Mouse (Mus musculus) adrenal gland, adult 10 weeks (tissue): ENCODE results near the gene Prmt2. TPM values are rescaled to one million over a fixed set of nuclear protein-coding genes. Genes with fewer than 3 reads are reported as not detected.

Experiments
- polyA plus RNA-seq: library from polyadenylated mRNA; stranded (reverse); fragments of 350-450 nt; fragmentation: Illumina TruSeq; extraction: RNeasy Lipid Tissue Mini Kit (QIAGEN cat#74804); gene quantifications from one replicate; pipeline ENCODE4 v1.2.3, GENCODE M21; 2014; ENCODE audit warnings: low read depth, low replicate concordance

Gene Prmt2
- polyA plus RNA-seq = 3.8 TPM

DNA sequence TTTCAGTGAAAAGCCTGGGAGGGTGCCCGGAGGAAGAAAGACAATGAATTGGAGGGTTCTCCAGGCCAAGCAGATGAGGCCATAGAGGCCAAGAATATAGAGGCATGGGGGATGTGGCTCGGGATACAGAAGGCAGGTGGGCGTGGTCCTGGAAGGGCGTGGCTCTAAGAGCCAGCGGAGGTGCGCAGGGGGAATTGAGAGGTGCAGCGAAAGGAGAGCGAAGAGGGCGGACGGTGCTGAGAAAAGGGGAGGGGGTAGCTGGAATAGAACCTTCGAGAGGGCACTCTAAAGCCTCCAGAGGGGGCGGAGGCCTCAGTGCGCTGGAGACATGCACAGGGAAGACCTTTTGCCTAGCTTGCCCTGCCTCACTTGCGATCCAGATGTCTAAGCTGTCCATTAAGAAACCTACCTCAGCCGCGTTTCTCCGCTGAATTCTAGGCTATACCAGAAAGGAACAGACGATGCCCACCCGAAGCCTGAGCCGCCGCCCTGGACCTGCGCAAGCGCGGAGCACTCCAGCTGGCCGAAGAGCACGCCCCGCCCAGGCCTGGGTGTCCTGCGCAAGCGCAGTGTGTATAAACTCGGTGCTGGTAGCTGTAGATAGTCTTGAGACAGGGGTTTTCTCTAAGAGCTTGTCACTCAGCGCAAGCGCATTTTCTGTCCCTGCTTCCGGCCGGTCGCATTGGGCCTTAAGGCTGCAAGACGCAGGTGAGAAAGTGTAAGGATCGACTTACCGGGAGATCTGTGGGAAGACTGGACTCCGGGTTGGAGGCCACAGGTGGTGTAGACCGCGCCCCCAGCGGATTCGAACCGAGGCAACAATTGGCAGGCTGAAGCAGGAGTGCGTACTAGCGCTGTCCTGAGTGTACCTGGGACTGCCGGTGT is at the start of gene Prmt2:
Gene Prmt2 (minus strand): TSS at position 525 of the 885 bp plus-strand sequence.

DNA sequence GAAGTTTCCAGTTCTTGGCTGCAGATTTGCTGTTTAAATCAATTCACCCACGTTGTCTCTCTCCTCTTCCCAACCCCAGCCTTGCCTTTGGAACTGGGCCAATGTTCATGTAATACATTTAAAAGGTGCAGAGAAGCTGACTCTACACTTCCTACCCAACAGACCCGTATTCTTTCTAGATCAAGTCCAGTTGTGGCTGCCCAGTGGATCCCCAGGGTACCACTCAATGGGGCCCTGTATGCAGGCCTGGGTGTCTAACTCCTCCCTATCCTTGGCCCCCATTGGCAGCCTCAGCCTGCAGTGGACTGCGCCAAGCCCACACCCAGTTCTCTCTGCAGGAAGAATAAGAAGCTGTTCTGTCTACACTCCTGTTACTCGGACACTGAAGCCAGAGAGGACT is 15.9 kb upstream of the Prmt2 start, which contains the start of gene S100b:
Gene S100b (plus strand): TSS at position 318 of the 400 bp plus-strand sequence.

Other genes with a start within 250 kb of the Prmt2 start
- gene Zfp280b, start 205.2 kb downstream of the Prmt2 start, polyA plus RNA-seq = 7.5 TPM
- gene Slc5a4b, start 126.9 kb downstream of the Prmt2 start, polyA plus RNA-seq = not detected
- not detected for gene Slc5a4a, start 90.4 kb downstream of the Prmt2 start, polyA plus RNA-seq
- 1.5 TPM for gene S100b, start 16.0 kb upstream of the Prmt2 start, polyA plus RNA-seq
- gene Dip2a, start 107.4 kb upstream of the Prmt2 start, polyA plus RNA-seq = 13.4 TPM
- not detected for gene AC141477.1, start 202.6 kb upstream of the Prmt2 start, polyA plus RNA-seq
- 7.3 TPM for gene Pcnt, start 204.9 kb upstream of the Prmt2 start, polyA plus RNA-seq
- gene 2610028H24Rik, start 211.2 kb upstream of the Prmt2 start, polyA plus RNA-seq = not detected
- gene Mcm3ap, start 231.1 kb upstream of the Prmt2 start, polyA plus RNA-seq = 12.1 TPM
- 2.4 TPM for gene Ybey, start 231.2 kb upstream of the Prmt2 start, polyA plus RNA-seq